ENCODE assay signal across 8 mouse cellular contexts in genomic region chr11:103340130-103340529, GRCm38 (mm10). TPM values are rescaled to one million over a fixed set of nuclear protein-coding genes. Genes with fewer than 3 reads are reported as not detected.
DNase-seq lines count a peak whose midpoint lies in the region; ATAC-seq and TF ChIP-seq lines count a peak whose summit lies in the region.
"Had no signal": no experiment of that assay in that cellular context is flagged by ENCODE, and none has a peak within 500 bp of the region (broad histone marks: within the 10 kb centered on the region; RNA-seq: fewer than 3 reads in every experiment).

No protein-coding gene starts in this region.

- H3K27me3 ChIP-seq in lung, embryonic 16.5 days (ENCODE audit: control insufficient read depth, insufficient read depth, low read depth, low read length), result no peaks in the 10 kb centered on the region
- peaks cover 5% of the 10 kb centered on the region for H3K27me3 ChIP-seq in hindbrain, embryonic 12.5 days
- no peaks in the 10 kb centered on the region for H3K27me3 ChIP-seq in liver, embryonic 14.5 days (ENCODE audit: control insufficient read depth, insufficient read depth, low read length)
- no peaks in the 10 kb centered on the region for H3K27me3 ChIP-seq in stomach, postnatal 0 days (ENCODE audit: control insufficient read depth, insufficient read depth, low read length)

- no peak for TF ChIP-seq EP300 in liver, embryonic 14.5 days (IDR thresholded peaks at IDR 0.05; ENCODE audit: low read depth)
- TF ChIP-seq EP300 in stomach, postnatal 0 days (optimal IDR thresholded peaks at IDR 0.05), result no peak

- TF ChIP-seq POLR2A in lung, adult 2 months (IDR thresholded peaks at IDR 0.05; ENCODE audit: borderline replicate concordance, extremely low read depth, low read depth, low read length), result no peak

- no peaks in the 10 kb centered on the region for H3K9me3 ChIP-seq in lung, embryonic 16.5 days (ENCODE audit: control insufficient read depth, low read length)
- H3K9me3 ChIP-seq in hindbrain, embryonic 12.5 days (replicated peaks), result no peaks in the 10 kb centered on the region
- no peaks in the 10 kb centered on the region for H3K9me3 ChIP-seq in liver, embryonic 14.5 days (ENCODE audit: control insufficient read depth, low read length)
- no peaks in the 10 kb centered on the region for H3K9me3 ChIP-seq in stomach, postnatal 0 days (ENCODE audit: control insufficient read depth, low read length)

- no peak overlapping the region for H3K4me3 ChIP-seq in lung, embryonic 16.5 days (ENCODE audit: low read length)
- no peak overlapping the region for H3K4me3 ChIP-seq in lung, adult 2 months (replicated peaks; ENCODE audit: extremely low read depth, low read depth, low read length)
- no peak overlapping the region for H3K4me3 ChIP-seq in hindbrain, embryonic 12.5 days
- H3K4me3 ChIP-seq in liver, embryonic 14.5 days (ENCODE audit: insufficient read depth in 1 of 2, low read depth in 2 of 2, low read length in 2 of 2), result no peak overlapping the region
- H3K4me3 ChIP-seq in stomach, postnatal 0 days (ENCODE audit: low read depth, low read length), result no peak overlapping the region

- WGBS in lung, embryonic 16.5 days, result 51% methylated on average over 19 of the region's 19 CpGs
- 79% methylated on average over 19 of the region's 19 CpGs for WGBS in lung, adult 2 months
- WGBS in hindbrain, embryonic 12.5 days, result 75% methylated on average over 19 of the region's 19 CpGs
- WGBS in liver, embryonic 14.5 days (ENCODE audit: insufficient replicate concordance), result 71% methylated on average over 19 of the region's 19 CpGs
- 47% methylated on average over 19 of the region's 19 CpGs for WGBS in stomach, postnatal 0 days

- no peak overlapping the region for H3K27ac ChIP-seq in lung, embryonic 16.5 days (ENCODE audit: low read length)
- no peak overlapping the region for H3K27ac ChIP-seq in hindbrain, embryonic 12.5 days
- H3K27ac ChIP-seq in liver, embryonic 14.5 days, result no peak overlapping the region
- peak overlapping the region; percentile 84 for H3K27ac ChIP-seq in stomach, postnatal 0 days (replicated peaks)

- TF ChIP-seq CTCF in lung, adult 2 months (IDR thresholded peaks at IDR 0.05; ENCODE audit: insufficient read depth, low read length), result no peak
- TF ChIP-seq CTCF in liver, embryonic 14.5 days (IDR thresholded peaks at IDR 0.05; ENCODE audit: low read depth), result no peak
- TF ChIP-seq CTCF in stomach, postnatal 0 days (IDR thresholded peaks at IDR 0.05; ENCODE audit: low read depth), result no peak

- H3K4me2 ChIP-seq in lung, embryonic 16.5 days (ENCODE audit: low read depth, low read length), result peak overlapping the region; percentile 49
- peak overlapping the region; percentile 35 for H3K4me2 ChIP-seq in hindbrain, embryonic 12.5 days (replicated peaks)
- peak overlapping the region; percentile 35 for H3K4me2 ChIP-seq in liver, embryonic 14.5 days (ENCODE audit: low read depth)
- peak overlapping the region; percentile 51 for H3K4me2 ChIP-seq in stomach, postnatal 0 days (replicated peaks; ENCODE audit: low read depth)

- H3K4me1 ChIP-seq in lung, embryonic 16.5 days (replicated peaks; ENCODE audit: control insufficient read depth, insufficient read depth, low read length), result peaks cover 6% of the 10 kb centered on the region; the same call in 1 of the 2 replicates
- H3K4me1 ChIP-seq in lung, adult 2 months (ENCODE audit: control insufficient read depth, insufficient read depth, low read length), result no peaks in the 10 kb centered on the region
- H3K4me1 ChIP-seq in hindbrain, embryonic 12.5 days, result 0 out of 2 replicates have a peak, but pooled peaks cover 9% of the 10 kb centered on the region
- no peaks in the 10 kb centered on the region for H3K4me1 ChIP-seq in liver, embryonic 14.5 days (replicated peaks; ENCODE audit: control insufficient read depth in 2 of 2, insufficient read depth in 2 of 2, low read length in 1 of 2)
- peaks cover 2% of the 10 kb centered on the region; the same call in 1 of the 2 replicates for H3K4me1 ChIP-seq in stomach, postnatal 0 days (replicated peaks; ENCODE audit: control insufficient read depth, insufficient read depth)

- no peak for DNase-seq in lung, adult 2 months
- DNase-seq in liver, embryonic 14.5 days (ENCODE audit: low read depth in 3 of 3, low spot score in 3 of 3), result no peak
- no peak for DNase-seq in stomach, postnatal 0 days (ENCODE audit: low spot score)
- no peak for DNase-seq in layer of hippocampus, adult 8-10 months (ENCODE audit: low spot score in 2 of 2)
- no peak for DNase-seq in frontal cortex, postnatal 36 days (ENCODE audit: low spot score in 2 of 2)
- DNase-seq: thymus, adult 18-20 months had no signal

- no peaks in the 10 kb centered on the region for H3K36me3 ChIP-seq in lung, embryonic 16.5 days (ENCODE audit: control insufficient read depth, insufficient read depth, low read length)
- H3K36me3 ChIP-seq in hindbrain, embryonic 12.5 days, result no peaks in the 10 kb centered on the region
- no peaks in the 10 kb centered on the region for H3K36me3 ChIP-seq in liver, embryonic 14.5 days (replicated peaks; ENCODE audit: control insufficient read depth, insufficient read depth, low read depth)
- 0 out of 2 replicates have a peak, but pooled peaks cover 2% of the 10 kb centered on the region for H3K36me3 ChIP-seq in stomach, postnatal 0 days (ENCODE audit: control insufficient read depth, insufficient read depth, low read length)

- peak overlapping the region; percentile 27; the same call in 1 of the 2 replicates for H3K9ac ChIP-seq in lung, embryonic 16.5 days (ENCODE audit: low read length)
- H3K9ac ChIP-seq in hindbrain, embryonic 12.5 days, result no peak overlapping the region
- H3K9ac ChIP-seq in liver, embryonic 14.5 days (replicated peaks), result no peak overlapping the region
- H3K9ac ChIP-seq in stomach, postnatal 0 days (ENCODE audit: low read length), result no peak overlapping the region; the same call in 1 of the 2 replicates

- ATAC-seq in lung, embryonic 16.5 days (ENCODE audit: low read depth), result no peak
- no peak for ATAC-seq in hindbrain, embryonic 12.5 days (ENCODE audit: low FRiP score)
- ATAC-seq in liver, embryonic 14.5 days (ENCODE audit: insufficient read depth), result no peak
- ATAC-seq in stomach, postnatal 0 days (ENCODE audit: low FRiP score, low TSS enrichment), result peak; percentile 31

RNA-seq across cellular contexts. Expression of gene Arhgap27, which starts 23.4 kb away (rescaled TPM):
- 14.1 and 15.7 TPM in 2 replicates for polyA plus RNA-seq in lung, embryonic 16.5 days (2015; fragmentation: Nextera tagmentation; extraction: Ambion mirVana)
- 71.4 and 83.7 TPM in 2 replicates for polyA plus RNA-seq in lung, adult 2 months (2012; rRNA removed)
- polyA plus RNA-seq in hindbrain, embryonic 12.5 days (2016; fragmentation: Nextera tagmentation; extraction: Ambion mirVana), result 5.2 and 5.9 TPM in 2 replicates
- 2.6 TPM in 2 replicates for polyA plus RNA-seq in liver, embryonic 14.5 days (2012; rRNA removed)
- 1.4 and 1.5 TPM in 2 replicates for polyA plus RNA-seq in liver, embryonic 14.5 days (2014; fragmentation: Nextera tagmentation; extraction: Ambion mirVana)
- 18.2 and 22.1 TPM in 2 replicates for polyA plus RNA-seq in stomach, postnatal 0 days (2015; fragmentation: Nextera tagmentation; extraction: Ambion mirVana)
- total RNA-seq in layer of hippocampus, adult 8-10 months (2022), result 10 to 100 TPM in 3 of 4 experiments, 1 to 10 TPM in 1; 9.8 to 19.8 (median 15.6) TPM
